Mouse (Mus musculus) hindbrain, embryonic 12.5 days (tissue): ENCODE results near the gene Kcnab3. TPM values are rescaled to one million over a fixed set of nuclear protein-coding genes. Genes with fewer than 3 reads are reported as not detected.

Source experiments
- ATAC-seq: fragments of 200-750 bp; cut with Nextera tagmentation; 2 replicates; pipeline ENCODE4 v1.8.0; 2017; ENCODE audit warnings: moderate TSS enrichment; ENCODE audit not compliant: low FRiP score
- H3K27ac ChIP-seq: fragments of 300-500 bp; sonication (generic); 2 replicates; pipeline ENCODE4 v1.5.1; 2016; ENCODE audit warnings: mild to moderate bottlenecking
- H3K27me3 ChIP-seq: fragments of 300-500 bp; sonication (generic); 2 replicates; pipeline ENCODE4 v1.6.1; 2016; ENCODE audit warnings: mild to moderate bottlenecking
- H3K36me3 ChIP-seq: fragments of 300-500 bp; sonication (generic); 2 replicates; pipeline ENCODE4 v1.6.1; 2016; ENCODE audit warnings: mild to moderate bottlenecking
- H3K4me1 ChIP-seq: fragments of 300-500 bp; sonication (generic); 2 replicates; pipeline ENCODE4 v1.6.1; 2016
- H3K4me2 ChIP-seq: fragments of 300-500 bp; sonication (generic); replicated peaks from 2 replicates; pipeline ENCODE4 v1.6.1; 2016; ENCODE audit warnings: mild to moderate bottlenecking
- H3K4me3 ChIP-seq: fragments of 300-500 bp; sonication (generic); 2 replicates; pipeline ENCODE4 v1.5.1; 2016; ENCODE audit warnings: mild to moderate bottlenecking
- H3K9ac ChIP-seq: fragments of 300-500 bp; sonication (generic); 2 replicates; pipeline ENCODE4 v1.6.1; 2016; ENCODE audit warnings: mild to moderate bottlenecking, moderate library complexity
- H3K9me3 ChIP-seq: fragments of 300-500 bp; sonication (generic); replicated peaks from 2 replicates; pipeline ENCODE4 v1.6.1; 2016; ENCODE audit warnings: mild to moderate bottlenecking
- WGBS: fragments of 180-500 bp; shearing (Covaris S2); methylation state at CpG from one replicate; pipeline ENCODE4 v1.1.7; 2016; 5-methylcytosine and 5-hydroxymethylcytosine counted together
- polyA plus RNA-seq: library from polyadenylated mRNA; unstranded; fragments of >200 nt; fragmentation: Nextera tagmentation; extraction: Ambion mirVana; gene quantifications from 2 replicates; pipeline ENCODE4 v1.2.1, GENCODE M21; 2016

Gene Kcnab3
- polyA plus RNA-seq, 1 experiment from 2014 or later = 5.0 TPM

GRCm38 (mm10) chr11:69322010-69322409 lies 4.0 kb upstream of the Kcnab3 start:
- Histone ChIP-seq H3K27ac (no peak overlapping the region), H3K36me3 (peaks cover 27% of the 10 kb centered on the region), H3K9ac (peak overlapping the region; percentile 85; the same call in 1 of the 2 replicates), H3K4me3 (no peak overlapping the region; the same call in 1 of the 2 replicates), H3K9me3 (no peaks in the 10 kb centered on the region), H3K27me3 (peaks cover 6% of the 10 kb centered on the region), H3K4me1 (peaks cover 41% of the 10 kb centered on the region), H3K4me2 (peak overlapping the region; percentile 94)
- 62% methylated on average over 6 of the region's 6 CpGs for WGBS
- ATAC-seq = no peak

DNA sequence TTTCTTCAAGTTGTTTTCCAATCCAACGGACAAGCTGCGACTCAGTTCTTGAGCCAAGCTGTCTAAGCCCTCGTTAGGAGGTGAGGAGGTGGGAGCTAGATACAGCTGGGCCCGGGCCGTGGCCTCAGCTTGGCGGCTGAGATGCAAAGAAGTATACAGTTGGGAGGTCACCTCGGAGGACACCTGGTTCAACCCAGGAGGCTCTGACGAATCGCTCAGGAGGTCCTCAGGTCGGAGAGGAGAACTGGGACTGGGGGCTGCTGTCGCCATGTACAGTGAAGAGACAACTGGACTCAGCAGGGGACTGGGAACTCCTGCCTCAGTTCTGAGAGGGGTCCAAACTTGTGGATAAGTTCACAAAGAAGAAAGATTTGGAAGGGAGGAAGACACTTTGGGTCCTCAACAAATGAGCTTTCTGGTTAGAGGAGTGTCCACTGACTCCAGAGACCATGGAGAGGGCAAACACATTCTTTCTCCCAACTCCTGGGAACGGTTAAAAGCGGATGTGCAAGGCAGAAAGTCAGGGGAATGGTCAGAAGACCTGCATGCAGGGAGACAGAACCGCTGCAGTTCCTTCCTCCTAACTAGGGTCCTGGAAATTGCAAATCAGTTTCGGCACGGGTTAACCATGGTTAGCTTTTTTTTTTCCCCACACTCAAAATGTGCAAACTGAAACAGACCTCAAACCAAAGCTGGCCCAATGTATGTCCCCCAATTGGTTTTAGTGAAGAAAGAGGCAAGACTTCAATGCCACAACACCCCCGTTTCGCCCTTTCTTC lies 3.2 kb upstream of the Kcnab3 start:
- H3K4me1 ChIP-seq = peaks cover 43% of the 10 kb centered on the region
- H3K9me3 ChIP-seq = no peaks in the 10 kb centered on the region
- peak overlapping the region; percentile 85 for H3K9ac ChIP-seq
- 20% methylated on average over 18 of the region's 18 CpGs for WGBS
- H3K36me3 ChIP-seq = peaks cover 24% of the 10 kb centered on the region
- H3K27ac ChIP-seq = peak overlapping the region; percentile 91
- peak overlapping the region; percentile 94 for H3K4me2 ChIP-seq
- H3K4me3 ChIP-seq = peak overlapping the region; percentile 66
- no peak for ATAC-seq
- peaks cover 15% of the 10 kb centered on the region for H3K27me3 ChIP-seq

DNA sequence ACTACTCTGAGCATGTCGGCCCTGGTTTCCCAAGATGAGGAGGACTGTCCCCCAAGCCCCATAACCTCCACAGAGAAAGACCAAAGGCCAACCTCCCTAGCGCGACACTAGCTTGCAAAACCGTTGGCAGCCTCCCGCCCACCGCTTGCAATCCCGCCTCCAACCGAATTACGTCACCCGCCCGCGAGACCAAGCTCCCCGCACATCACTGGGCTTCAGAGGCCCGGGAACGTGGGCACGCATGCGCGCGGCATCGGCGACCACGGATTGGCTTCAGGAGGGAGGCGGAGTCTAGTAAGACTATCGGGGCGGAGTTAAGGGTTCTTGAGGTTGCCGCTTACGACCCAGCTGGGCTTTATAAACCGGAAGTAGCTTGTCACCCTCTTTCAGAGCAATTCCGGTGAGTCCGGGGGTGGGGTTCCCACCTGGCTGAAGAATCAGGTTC lies 2.4 kb upstream of the Kcnab3 start, which contains the start of the genes Cntrob and Trappc1:
Gene Cntrob (minus strand): TSS at position 109 of the 445 bp plus-strand sequence.
Gene Trappc1 (plus strand): TSS at position 314 of the 445 bp plus-strand sequence.
- Histone ChIP-seq H3K4me3 (peak within 1 kb of the TSS; percentile 66), H3K4me1 (peaks cover 43% of the 10 kb centered on the region), H3K27ac (peak within 1 kb of the TSS; percentile 91), H3K36me3 (peaks cover 18% of the 10 kb centered on the region), H3K9ac (peak within 1 kb of the TSS; percentile 85), H3K4me2 (peak within 1 kb of the TSS; percentile 94), H3K27me3 (peaks cover 23% of the 10 kb centered on the region), H3K9me3 (no peaks in the 10 kb centered on the region)
- peak; percentile 92 for ATAC-seq
- under 1% methylated on average over 30 of the region's 30 CpGs for WGBS

DNA sequence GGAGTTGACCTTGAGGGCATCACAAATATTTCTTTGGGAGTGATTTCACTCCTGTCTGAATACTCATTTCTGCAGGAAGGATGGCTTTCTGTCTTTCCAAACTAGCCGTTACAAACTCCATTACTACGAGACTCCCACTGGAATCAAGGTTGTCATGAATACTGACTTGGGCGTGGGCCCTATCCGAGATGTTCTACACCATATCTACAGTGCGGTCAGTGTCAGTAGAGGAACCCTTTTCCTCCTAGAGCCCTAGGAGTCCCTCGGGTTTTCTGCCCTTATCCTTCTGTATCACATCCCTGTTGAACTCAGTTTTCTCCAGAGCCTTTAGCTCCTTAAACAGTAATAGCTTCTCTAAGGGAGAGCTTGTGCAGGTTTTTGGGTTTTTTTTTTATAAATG lies 1.3 kb upstream of the Kcnab3 start:
- Histone ChIP-seq H3K4me2 (peak overlapping the region; percentile 94), H3K4me3 (peak overlapping the region; percentile 66), H3K9me3 (no peaks in the 10 kb centered on the region), H3K9ac (peak overlapping the region; percentile 70; the same call in 1 of the 2 replicates), H3K36me3 (peaks cover 7% of the 10 kb centered on the region), H3K27ac (no peak overlapping the region), H3K27me3 (peaks cover 31% of the 10 kb centered on the region), H3K4me1 (peaks cover 43% of the 10 kb centered on the region)
- no peak for ATAC-seq
- WGBS = 82% methylated on average over 6 of the region's 6 CpGs

- H3K36me3 ChIP-seq = no peaks in the 10 kb centered on the region
- H3K4me1 ChIP-seq = peaks cover 39% of the 10 kb centered on the region
- WGBS = 1% methylated on average over 45 of the region's 45 CpGs
- H3K9me3 ChIP-seq = no peaks in the 10 kb centered on the region
- no peak overlapping the region; the same call in 1 of the 2 replicates for H3K27ac ChIP-seq
- ATAC-seq = peak; percentile 20; the same call in 1 of the 2 replicates
- peak overlapping the region; percentile 68 for H3K9ac ChIP-seq
- peak overlapping the region; percentile 79 for H3K4me2 ChIP-seq
- H3K4me3 ChIP-seq = peak overlapping the region; percentile 55
- H3K27me3 ChIP-seq = peaks cover 34% of the 10 kb centered on the region
Measured at GRCm38 (mm10) chr11:69326408-69327156, 524 bp downstream of the Kcnab3 start.

- ATAC-seq = no peak
- no peak overlapping the region for H3K27ac ChIP-seq
- peak overlapping the region; percentile 79 for H3K4me2 ChIP-seq
- WGBS = 10% methylated on average over 9 of the region's 9 CpGs
- H3K9ac ChIP-seq = no peak overlapping the region
- H3K27me3 ChIP-seq = peaks cover 34% of the 10 kb centered on the region
- no peaks in the 10 kb centered on the region for H3K36me3 ChIP-seq
- no peaks in the 10 kb centered on the region for H3K9me3 ChIP-seq
- H3K4me1 ChIP-seq = peaks cover 39% of the 10 kb centered on the region
- H3K4me3 ChIP-seq = peak overlapping the region; percentile 55; the same call in 1 of the 2 replicates
Measured at GRCm38 (mm10) chr11:69327157-69327442, 1.0 kb downstream of the Kcnab3 start.

DNA sequence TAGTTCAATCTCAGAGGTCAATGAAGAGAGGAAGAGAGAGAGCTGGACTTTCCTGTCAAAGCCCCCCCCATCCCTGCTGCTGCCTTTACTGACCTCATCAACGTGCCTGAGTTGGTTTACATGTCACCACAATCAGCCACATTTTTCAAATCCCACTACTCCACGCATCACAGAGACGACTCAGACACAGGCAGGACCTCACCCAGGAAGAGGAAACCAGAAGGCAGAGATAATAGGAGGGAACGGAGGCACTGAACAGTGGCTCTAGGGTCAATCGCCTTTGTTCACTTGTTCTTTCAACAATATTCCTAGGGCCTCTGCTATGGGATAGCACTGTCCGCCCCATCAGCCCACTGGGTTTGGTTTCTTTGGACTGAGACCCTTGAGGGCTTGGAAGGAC lies 1.6 kb downstream of the Kcnab3 start:
- ATAC-seq = no peak
- Histone ChIP-seq H3K9me3 (no peaks in the 10 kb centered on the region), H3K27me3 (peaks cover 34% of the 10 kb centered on the region), H3K36me3 (no peaks in the 10 kb centered on the region), H3K4me3 (no peak overlapping the region), H3K4me2 (no peak overlapping the region), H3K27ac (no peak overlapping the region), H3K4me1 (peaks cover 39% of the 10 kb centered on the region), H3K9ac (no peak overlapping the region)
- WGBS = 49% methylated on average over 6 of the region's 6 CpGs

DNA sequence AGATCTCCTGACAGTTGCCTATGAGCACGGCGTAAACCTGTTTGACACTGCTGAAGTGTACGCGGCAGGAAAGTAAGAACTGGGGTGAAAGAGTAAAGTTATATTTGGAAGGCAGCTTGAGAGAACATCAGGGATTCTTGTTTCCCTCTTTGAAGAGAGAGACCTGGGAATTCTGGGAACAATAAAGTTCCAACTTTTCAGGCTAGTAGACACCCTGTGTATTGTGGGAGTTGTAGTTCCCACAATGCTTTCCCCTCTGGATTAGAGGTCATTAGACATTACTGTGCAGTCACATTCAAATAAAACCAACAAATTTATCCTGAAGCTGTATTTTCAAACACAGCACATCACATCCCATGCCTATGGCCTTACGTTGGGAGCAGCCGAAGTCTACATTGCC lies 2.5 kb downstream of the Kcnab3 start:
- H3K4me1 ChIP-seq = peaks cover 34% of the 10 kb centered on the region
- 93% methylated on average over 6 of the region's 6 CpGs for WGBS
- H3K9ac ChIP-seq = no peak overlapping the region
- no peak for ATAC-seq
- peaks cover 34% of the 10 kb centered on the region for H3K27me3 ChIP-seq
- no peak overlapping the region for H3K4me3 ChIP-seq
- no peak overlapping the region for H3K4me2 ChIP-seq
- no peak overlapping the region for H3K27ac ChIP-seq
- no peaks in the 10 kb centered on the region for H3K36me3 ChIP-seq
- no peaks in the 10 kb centered on the region for H3K9me3 ChIP-seq

- H3K9me3 ChIP-seq = no peaks in the 10 kb centered on the region
- no peaks in the 10 kb centered on the region for H3K36me3 ChIP-seq
- H3K27ac ChIP-seq = no peak overlapping the region
- H3K4me2 ChIP-seq = peak overlapping the region; percentile 66
- peaks cover 34% of the 10 kb centered on the region for H3K27me3 ChIP-seq
- WGBS = 90% methylated on average over 6 of the region's 6 CpGs
- H3K9ac ChIP-seq = peak overlapping the region; percentile 68; the same call in 1 of the 2 replicates
- peaks cover 23% of the 10 kb centered on the region for H3K4me1 ChIP-seq
- no peak for ATAC-seq
- no peak overlapping the region for H3K4me3 ChIP-seq
Measured at GRCm38 (mm10) chr11:69331152-69331551, 5.1 kb downstream of the Kcnab3 start.

GRCm38 (mm10) chr11:69331929-69332405 lies 5.9 kb downstream of the Kcnab3 start:
- peak; percentile 83 for ATAC-seq
- Histone ChIP-seq H3K27me3 (peaks cover 28% of the 10 kb centered on the region), H3K9ac (peak overlapping the region; percentile 68), H3K4me2 (peak overlapping the region; percentile 66), H3K36me3 (no peaks in the 10 kb centered on the region), H3K27ac (peak overlapping the region; percentile 85), H3K9me3 (no peaks in the 10 kb centered on the region), H3K4me1 (peaks cover 16% of the 10 kb centered on the region), H3K4me3 (peak overlapping the region; percentile 43)
- WGBS = 2% methylated on average over 24 of the region's 24 CpGs

DNA sequence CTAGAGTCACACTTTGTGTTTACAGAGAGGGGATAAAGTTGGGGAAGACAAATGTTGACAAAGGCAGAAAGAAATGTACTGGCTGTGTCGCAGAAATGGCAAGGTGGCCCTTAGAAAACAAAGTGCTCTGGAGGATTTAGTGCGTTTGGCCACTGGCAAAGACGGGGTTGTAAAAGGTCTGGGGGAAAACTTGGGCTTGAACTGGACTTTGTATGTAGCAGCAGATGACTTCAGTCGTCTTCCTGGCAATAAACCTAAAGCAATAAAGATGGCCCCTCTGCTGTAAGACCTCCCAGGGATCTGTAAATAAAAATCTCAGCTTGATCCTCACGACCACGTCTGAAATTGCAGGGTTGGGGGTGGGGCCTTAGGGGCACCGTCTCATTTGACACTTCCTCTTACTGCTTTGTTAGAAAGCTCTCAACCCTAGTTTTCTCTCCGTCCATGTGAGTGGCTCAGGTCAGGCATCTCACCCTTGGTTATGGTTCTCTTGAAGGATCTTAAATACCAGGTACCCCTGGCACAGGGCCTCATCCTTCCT lies 6.7 kb downstream of the Kcnab3 start:
- H3K9ac ChIP-seq = peak overlapping the region; percentile 68
- H3K4me1 ChIP-seq = peaks cover 14% of the 10 kb centered on the region
- H3K4me3 ChIP-seq = no peak overlapping the region
- H3K27me3 ChIP-seq = peaks cover 20% of the 10 kb centered on the region
- ATAC-seq = no peak
- H3K4me2 ChIP-seq = peak overlapping the region; percentile 66
- H3K9me3 ChIP-seq = no peaks in the 10 kb centered on the region
- WGBS = 35% methylated on average over 8 of the region's 8 CpGs
- no peaks in the 10 kb centered on the region for H3K36me3 ChIP-seq
- H3K27ac ChIP-seq = peak overlapping the region; percentile 85

DNA sequence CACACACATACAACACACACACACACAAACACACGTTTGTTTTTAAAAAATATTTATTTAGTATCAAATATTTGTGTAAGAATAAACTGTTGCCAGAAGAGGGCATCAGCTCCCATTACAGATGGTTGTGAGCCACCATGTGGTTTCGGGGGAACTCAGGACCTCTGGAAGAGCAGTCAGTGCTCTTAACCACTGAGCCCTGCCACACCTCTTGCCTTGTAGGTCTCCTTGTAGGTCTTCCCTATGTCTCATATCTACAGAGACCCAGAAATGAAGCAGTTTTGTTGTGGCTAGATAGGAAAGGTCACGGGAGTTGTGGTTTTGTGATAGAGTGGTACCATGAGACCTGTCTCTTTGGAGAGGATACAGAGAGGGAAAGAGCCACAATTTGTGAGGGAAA lies 7.9 kb downstream of the Kcnab3 start:
- no peak overlapping the region for H3K4me3 ChIP-seq
- H3K9me3 ChIP-seq = no peaks in the 10 kb centered on the region
- H3K4me1 ChIP-seq = peaks cover 14% of the 10 kb centered on the region
- WGBS = 70% methylated on average over 3 of the region's 3 CpGs
- no peaks in the 10 kb centered on the region for H3K36me3 ChIP-seq
- H3K27ac ChIP-seq = no peak overlapping the region
- H3K9ac ChIP-seq = no peak overlapping the region
- H3K27me3 ChIP-seq = peaks cover 16% of the 10 kb centered on the region
- no peak for ATAC-seq
- no peak overlapping the region for H3K4me2 ChIP-seq
